Mouse (Mus musculus) liver, embryonic 13.5 days (tissue): ENCODE results near the gene Clk2. TPM values are rescaled to one million over a fixed set of nuclear protein-coding genes. Genes with fewer than 3 reads are reported as not detected.

ENCODE experiments used
- ATAC-seq: fragments of 200-750 bp; cut with Nextera tagmentation; 2 replicates; pipeline ENCODE4 v1.8.0; 2017; ENCODE audit warnings: low read depth, mild to moderate bottlenecking, moderate number of reproducible peaks, moderate library complexity
- DNase-seq: peaks from one replicate; pipeline ENCODE4 v3.0.0; 2022
- H3K27ac ChIP-seq: fragments of 300-500 bp; sonication (generic); 2 replicates; pipeline ENCODE4 v1.5.1; 2015; ENCODE audit warnings: moderate library complexity, mild to moderate bottlenecking, inconsistent platforms
- H3K27me3 ChIP-seq: fragments of 300-500 bp; sonication (generic); 2 replicates; pipeline ENCODE4 v1.6.1; 2015; ENCODE audit warnings: mild to moderate bottlenecking, inconsistent platforms
- H3K36me3 ChIP-seq: fragments of 300-500 bp; sonication (generic); 2 replicates; pipeline ENCODE4 v1.6.1; 2015; ENCODE audit warnings: mild to moderate bottlenecking, inconsistent platforms
- H3K4me1 ChIP-seq: fragments of 300-500 bp; sonication (generic); replicated peaks from 2 replicates; pipeline ENCODE4 v1.6.1; 2015; ENCODE audit warnings: inconsistent platforms
- H3K4me2 ChIP-seq: fragments of 300-500 bp; sonication (generic); 2 replicates; pipeline ENCODE4 v1.6.1; 2015; ENCODE audit warnings: inconsistent platforms, mild to moderate bottlenecking, moderate library complexity
- H3K4me3 ChIP-seq: fragments of 300-500 bp; sonication (generic); replicated peaks from 2 replicates; pipeline ENCODE4 v1.5.1; 2015; ENCODE audit warnings: mild to moderate bottlenecking, inconsistent platforms
- H3K9ac ChIP-seq: fragments of 300-500 bp; sonication (generic); 2 replicates; pipeline ENCODE4 v1.6.1; 2015; ENCODE audit warnings: mild to moderate bottlenecking, inconsistent platforms
- H3K9me3 ChIP-seq: fragments of 300-500 bp; sonication (generic); replicated peaks from 2 replicates; pipeline ENCODE4 v1.6.1; 2016; ENCODE audit warnings: inconsistent platforms
- WGBS: fragments of 180-500 bp; shearing (Covaris S2); methylation state at CpG from one replicate; pipeline ENCODE4 v1.1.7; 2015; ENCODE audit not compliant: insufficient replicate concordance; 5-methylcytosine and 5-hydroxymethylcytosine counted together
- polyA plus RNA-seq: library from polyadenylated mRNA; unstranded; fragments of >200 nt; fragmentation: Nextera tagmentation; extraction: Ambion mirVana; gene quantifications from 2 replicates; pipeline ENCODE4 v1.2.1, GENCODE M21; 2015

Gene Clk2
- polyA plus RNA-seq, 1 experiment from 2014 or later, result 10.3 TPM

- Histone ChIP-seq H3K4me3 (no peak overlapping the region), H3K9ac (no peak overlapping the region), H3K27me3 (peaks cover 19% of the 10 kb centered on the region; the same call in 1 of the 2 replicates), H3K4me1 (peaks cover 27% of the 10 kb centered on the region), H3K4me2 (no peak overlapping the region), H3K9me3 (no peaks in the 10 kb centered on the region), H3K36me3 (0 out of 2 replicates have a peak, but pooled peaks cover 2% of the 10 kb centered on the region), H3K27ac (no peak overlapping the region)
- ATAC-seq (no peak), DNase-seq (no peak)
- 43% methylated on average over 1 of the region's 1 CpGs for WGBS
Observed at GRCm38 (mm10) chr3:89193351-89193750, 28.8 kb downstream of the Clk2 start.

- Histone ChIP-seq H3K4me3 (no peak overlapping the region), H3K27ac (no peak overlapping the region), H3K36me3 (no peaks in the 10 kb centered on the region), H3K4me1 (peaks cover 26% of the 10 kb centered on the region), H3K27me3 (peaks cover 14% of the 10 kb centered on the region; the same call in 1 of the 2 replicates), H3K9me3 (no peaks in the 10 kb centered on the region), H3K9ac (no peak overlapping the region), H3K4me2 (no peak overlapping the region)
- ATAC-seq, result no peak
- 82% methylated on average over 2 of the region's 2 CpGs for WGBS
- no peak for DNase-seq
Observed at GRCm38 (mm10) chr3:89193853-89194252, 29.3 kb downstream of the Clk2 start.

- peak overlapping the region; percentile 69 for H3K9ac ChIP-seq
- DNase-seq (peak; percentile 80), ATAC-seq (peak; percentile 95)
- 6% methylated on average over 33 of the region's 33 CpGs for WGBS
- H3K4me3 ChIP-seq, result peak overlapping the region; percentile 61
- H3K9me3 ChIP-seq, result no peaks in the 10 kb centered on the region
- H3K4me2 ChIP-seq, result peak overlapping the region; percentile 84
- peak overlapping the region; percentile 71 for H3K27ac ChIP-seq
- peaks cover 14% of the 10 kb centered on the region; the same call in 1 of the 2 replicates for H3K27me3 ChIP-seq
- H3K36me3 ChIP-seq, result no peaks in the 10 kb centered on the region
- peaks cover 21% of the 10 kb centered on the region for H3K4me1 ChIP-seq
Observed at GRCm38 (mm10) chr3:89195979-89196877, 31.6 kb downstream of the Clk2 start.

GRCm38 (mm10) chr3:89199839-89200238 lies 35.2 kb downstream of the Clk2 start:
- ATAC-seq, result no peak
- Histone ChIP-seq H3K4me2 (no peak overlapping the region), H3K4me3 (no peak overlapping the region), H3K9me3 (no peaks in the 10 kb centered on the region), H3K4me1 (peaks cover 33% of the 10 kb centered on the region), H3K27ac (no peak overlapping the region), H3K27me3 (peaks cover 14% of the 10 kb centered on the region; the same call in 1 of the 2 replicates), H3K9ac (no peak overlapping the region), H3K36me3 (0 out of 2 replicates have a peak, but pooled peaks cover 6% of the 10 kb centered on the region)
- 41% methylated on average over 3 of the region's 3 CpGs for WGBS
- no peak for DNase-seq

- H3K27ac ChIP-seq, result peak within 1 kb of the TSS; percentile 60
- ATAC-seq (peak; percentile 81), DNase-seq (peak; percentile 79)
- peak within 1 kb of the TSS; percentile 69 for H3K4me3 ChIP-seq
- H3K4me2 ChIP-seq, result peak within 1 kb of the TSS; percentile 81
- no peaks in the 10 kb centered on the region for H3K9me3 ChIP-seq
- WGBS, result 20% methylated on average over 13 of the region's 13 CpGs
- 0 out of 2 replicates have a peak, but pooled peaks cover 6% of the 10 kb centered on the region for H3K27me3 ChIP-seq
- peak within 1 kb of the TSS; percentile 75 for H3K9ac ChIP-seq
- peaks cover 28% of the 10 kb centered on the region for H3K36me3 ChIP-seq
- H3K4me1 ChIP-seq, result peaks cover 12% of the 10 kb centered on the region
Observed at GRCm38 (mm10) chr3:89202253-89203141, 37.9 kb downstream of the Clk2 start, which contains the start of gene Gba. TSS of gene Gba (plus strand) at chr3:89202928.

GRCm38 (mm10) chr3:89203142-89203514 lies 38.5 kb downstream of the Clk2 start:
- 26% methylated on average over 5 of the region's 5 CpGs for WGBS
- DNase-seq (no peak), ATAC-seq (peak; percentile 30; the same call in 1 of the 2 replicates)
- Histone ChIP-seq H3K27me3 (0 out of 2 replicates have a peak, but pooled peaks cover 2% of the 10 kb centered on the region), H3K36me3 (peaks cover 34% of the 10 kb centered on the region), H3K27ac (peak overlapping the region; percentile 60), H3K9me3 (no peaks in the 10 kb centered on the region), H3K4me3 (peak overlapping the region; percentile 69), H3K9ac (peak overlapping the region; percentile 75), H3K4me1 (peaks cover 12% of the 10 kb centered on the region), H3K4me2 (peak overlapping the region; percentile 81)

- 84% methylated on average over 7 of the region's 7 CpGs for WGBS
- DNase-seq, result no peak
- no peak overlapping the region for H3K27ac ChIP-seq
- H3K27me3 ChIP-seq, result no peaks in the 10 kb centered on the region
- no peak overlapping the region for H3K9ac ChIP-seq
- peaks cover 64% of the 10 kb centered on the region for H3K36me3 ChIP-seq
- H3K4me2 ChIP-seq, result no peak overlapping the region
- no peak overlapping the region for H3K4me3 ChIP-seq
- ATAC-seq, result no peak
- peaks cover 15% of the 10 kb centered on the region for H3K4me1 ChIP-seq
- H3K9me3 ChIP-seq, result no peaks in the 10 kb centered on the region
Observed at GRCm38 (mm10) chr3:89206079-89206478, 41.5 kb downstream of the Clk2 start.

GRCm38 (mm10) chr3:89206695-89207094 lies 42.1 kb downstream of the Clk2 start:
- 64% methylated on average over 2 of the region's 2 CpGs for WGBS
- Histone ChIP-seq H3K4me3 (no peak overlapping the region), H3K9me3 (no peaks in the 10 kb centered on the region), H3K4me2 (no peak overlapping the region), H3K4me1 (peaks cover 18% of the 10 kb centered on the region), H3K27ac (no peak overlapping the region), H3K9ac (no peak overlapping the region), H3K27me3 (no peaks in the 10 kb centered on the region), H3K36me3 (peaks cover 64% of the 10 kb centered on the region)
- no peak for ATAC-seq
- DNase-seq, result no peak

GRCm38 (mm10) chr3:89208075-89208657 lies 43.6 kb downstream of the Clk2 start:
- Histone ChIP-seq H3K4me1 (peaks cover 28% of the 10 kb centered on the region), H3K4me2 (no peak overlapping the region), H3K36me3 (peaks cover 64% of the 10 kb centered on the region), H3K9ac (no peak overlapping the region), H3K27me3 (no peaks in the 10 kb centered on the region), H3K9me3 (no peaks in the 10 kb centered on the region), H3K4me3 (no peak overlapping the region), H3K27ac (no peak overlapping the region)
- 82% methylated on average over 13 of the region's 13 CpGs for WGBS
- ATAC-seq (no peak), DNase-seq (no peak)

GRCm38 (mm10) chr3:89208736-89209135 lies 44.1 kb downstream of the Clk2 start:
- H3K9me3 ChIP-seq, result no peaks in the 10 kb centered on the region
- no peak overlapping the region for H3K4me2 ChIP-seq
- no peak overlapping the region for H3K9ac ChIP-seq
- H3K4me1 ChIP-seq, result peaks cover 26% of the 10 kb centered on the region
- H3K27me3 ChIP-seq, result no peaks in the 10 kb centered on the region
- peaks cover 64% of the 10 kb centered on the region for H3K36me3 ChIP-seq
- DNase-seq (no peak), ATAC-seq (no peak)
- 87% methylated on average over 6 of the region's 6 CpGs for WGBS
- no peak overlapping the region for H3K4me3 ChIP-seq
- no peak overlapping the region for H3K27ac ChIP-seq

GRCm38 (mm10) chr3:89209731-89210130 lies 45.1 kb downstream of the Clk2 start:
- Histone ChIP-seq H3K4me3 (no peak overlapping the region), H3K9me3 (no peaks in the 10 kb centered on the region), H3K27me3 (no peaks in the 10 kb centered on the region), H3K9ac (no peak overlapping the region), H3K4me2 (no peak overlapping the region), H3K36me3 (peaks cover 58% of the 10 kb centered on the region), H3K4me1 (peaks cover 30% of the 10 kb centered on the region), H3K27ac (no peak overlapping the region)
- DNase-seq (no peak), ATAC-seq (no peak)
- 76% methylated on average over 7 of the region's 7 CpGs for WGBS
